Mouse (Mus musculus): ENCODE results near the gene Rheb. TPM values are rescaled to one million over a fixed set of nuclear protein-coding genes. Genes with fewer than 3 reads are reported as not detected.

The Rheb gene
- polyA plus RNA-seq, 1 experiment from 2014 or later = 70.0 TPM

- H3K4me1 ChIP-seq (ENCODE audit: control insufficient read depth, low read depth, low read length) = no peaks in the 10 kb centered on the region
- H3K27ac ChIP-seq (ENCODE audit: low read length) = no peak overlapping the region
- H3K4me2 ChIP-seq (ENCODE audit: low read depth, low read length) = no peak overlapping the region
- WGBS (ENCODE audit: insufficient replicate concordance) = 58% methylated on average over 3 of the region's 3 CpGs
- no peak overlapping the region for H3K9ac ChIP-seq (ENCODE audit: low read depth, low read length)
- no peak overlapping the region for H3K4me3 ChIP-seq (ENCODE audit: low read depth, low read length)
- ATAC-seq (ENCODE audit: low read depth) = no peak
- H3K36me3 ChIP-seq (ENCODE audit: control insufficient read depth, insufficient read depth) = no peaks in the 10 kb centered on the region
- H3K27me3 ChIP-seq (ENCODE audit: control insufficient read depth, insufficient read depth, low read depth, low read length) = no peaks in the 10 kb centered on the region; the same call in 1 of the 2 replicates
- no peaks in the 10 kb centered on the region for H3K9me3 ChIP-seq (replicated peaks; ENCODE audit: control insufficient read depth, low read length)
Measured at GRCm38 (mm10) chr5:24756931-24757330, 85.5 kb downstream of the Rheb start.

Other genes starting within 250 kb of the Rheb start
- 0.55 and 1.3 TPM in 2 replicates for gene Smarcd3, start 218.2 kb downstream of the Rheb start, polyA plus RNA-seq (2015; fragmentation: Nextera tagmentation; extraction: Ambion mirVana)
- 12.0 and 13.6 TPM in 2 replicates for gene Nub1, start 157.1 kb downstream of the Rheb start, polyA plus RNA-seq (2015; fragmentation: Nextera tagmentation; extraction: Ambion mirVana)
- 0.99 and 1.0 TPM in 2 replicates for gene Wdr86, start 111.9 kb downstream of the Rheb start, polyA plus RNA-seq (2015; fragmentation: Nextera tagmentation; extraction: Ambion mirVana)
- 0.47 and 0.50 TPM in 2 replicates for gene Crygn, start 84.6 kb downstream of the Rheb start, polyA plus RNA-seq (2015; fragmentation: Nextera tagmentation; extraction: Ambion mirVana)

Measured in liver, embryonic 16.5 days (tissue).